Mouse (Mus musculus) liver, embryonic 11.5 days (tissue): ENCODE data around the gene Gzmc. TPM values are rescaled to one million over a fixed set of nuclear protein-coding genes. Genes with fewer than 3 reads are reported as not detected.
"Not testable (repeated sequence)": the region's sequence is repeated elsewhere in the genome, so short reads cannot be mapped to it uniquely, and the experiment has no call there.

Experiments
- ATAC-seq: fragments of 200-750 bp; cut with Nextera tagmentation; replicated peaks from 2 replicates; pipeline ENCODE4 v1.8.0; 2017; ENCODE audit warnings: moderate number of reproducible peaks, mild to moderate bottlenecking, moderate TSS enrichment, moderate library complexity; ENCODE audit not compliant: low FRiP score
- DNase-seq: peaks from one replicate; pipeline ENCODE4 v3.0.0-alpha.2; 2017; ENCODE audit warnings: low spot score
- H3K27ac ChIP-seq: fragments of 300-500 bp; sonication (generic); 2 replicates; pipeline ENCODE4 v1.5.1; 2014; ENCODE audit warnings: mild to moderate bottlenecking, low read depth, low read length, control low read depth
- H3K27me3 ChIP-seq: fragments of 300-500 bp; sonication (generic); replicated peaks from 2 replicates; pipeline ENCODE4 v1.6.1; 2014; ENCODE audit warnings: low read length, mixed read lengths; ENCODE audit not compliant: control insufficient read depth, insufficient read depth
- H3K36me3 ChIP-seq: fragments of 300-500 bp; sonication (generic); 2 replicates; pipeline ENCODE4 v1.6.1; 2014; ENCODE audit warnings: mild to moderate bottlenecking, low read length, moderate library complexity, mixed read lengths; ENCODE audit not compliant: control insufficient read depth, insufficient read depth
- H3K4me1 ChIP-seq: fragments of 300-500 bp; sonication (generic); replicated peaks from 2 replicates; pipeline ENCODE4 v1.6.1; 2014; ENCODE audit warnings: low read length, mixed read lengths; ENCODE audit not compliant: control insufficient read depth, insufficient read depth
- H3K4me2 ChIP-seq: fragments of 300-500 bp; sonication (generic); 2 replicates; pipeline ENCODE4 v1.6.1; 2014; ENCODE audit warnings: mild to moderate bottlenecking, control low read depth, moderate library complexity
- H3K4me3 ChIP-seq: fragments of 300-500 bp; sonication (generic); 2 replicates; pipeline ENCODE4 v1.5.1; 2014; ENCODE audit warnings: low read depth, low read length, control low read depth
- H3K9ac ChIP-seq: fragments of 300-500 bp; sonication (generic); 2 replicates; pipeline ENCODE4 v1.6.1; 2014; ENCODE audit warnings: low read depth, low read length, control low read depth
- H3K9me3 ChIP-seq: fragments of 300-500 bp; sonication (generic); 2 replicates; pipeline ENCODE4 v1.6.1; 2016; ENCODE audit warnings: low read length, inconsistent platforms, mixed read lengths; ENCODE audit not compliant: control insufficient read depth
- WGBS: fragments of 180-500 bp; shearing (Covaris S2); extraction: QIAGEN DNeasy Blood & Tissue Kit; methylation state at CpG from one replicate; pipeline ENCODE4 v1.1.7; 2014; 5-methylcytosine and 5-hydroxymethylcytosine counted together
- polyA plus RNA-seq: library from polyadenylated mRNA; unstranded; fragments of >200 nt; fragmentation: Nextera tagmentation; extraction: Ambion mirVana; gene quantifications from 2 replicates; pipeline ENCODE4 v1.2.1, GENCODE M21; 2014

Gene Gzmc
- polyA plus RNA-seq, 1 experiment from 2014 or later, result not detected

DNA sequence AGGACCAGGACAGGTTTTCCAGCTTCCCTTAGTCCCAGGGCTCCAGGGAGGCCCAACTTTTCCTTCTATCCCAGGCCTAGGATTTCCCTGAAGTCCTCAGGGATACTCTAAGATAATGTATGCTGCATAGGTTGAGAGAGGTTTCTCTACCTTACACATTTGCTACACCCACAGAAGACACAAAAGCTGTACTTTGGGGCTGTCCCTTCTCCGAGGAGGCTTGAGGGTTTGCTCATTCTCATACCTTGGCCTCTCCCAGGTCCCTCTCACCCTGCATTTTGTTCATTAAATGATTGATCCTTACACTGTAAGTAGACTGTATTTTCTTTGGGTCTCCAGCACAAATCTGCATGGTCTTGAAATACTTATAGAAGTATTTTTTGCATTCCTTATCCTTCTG lies 28.8 kb downstream of the Gzmc start:
- no peak for ATAC-seq

GRCm38 (mm10) chr14:56205021-56205420 lies 29.4 kb downstream of the Gzmc start:
- not testable (repeated sequence) for H3K36me3 ChIP-seq, H3K4me1 ChIP-seq, H3K27ac ChIP-seq, H3K9me3 ChIP-seq, H3K4me2 ChIP-seq, H3K9ac ChIP-seq, ATAC-seq, H3K27me3 ChIP-seq, H3K4me3 ChIP-seq
- WGBS, result 25% methylated on average over 5 of the region's 5 CpGs
- peak; percentile 39 for DNase-seq

More for the DNA sequence above, 28.8 kb downstream of the Gzmc start:
- no peak for DNase-seq
- Histone ChIP-seq H3K9ac (no peak overlapping the region), H3K4me2 (no peak overlapping the region), H3K4me3 (no peak overlapping the region), H3K4me1 (no peaks in the 10 kb centered on the region), H3K27ac (no peak overlapping the region), H3K9me3 (no peaks in the 10 kb centered on the region), H3K27me3 (no peaks in the 10 kb centered on the region), H3K36me3 (no peaks in the 10 kb centered on the region)
- 83% methylated on average over 1 of the region's 1 CpGs for WGBS

- ATAC-seq (no peak), DNase-seq (peak; percentile 41)
- no peaks in the 10 kb centered on the region for H3K36me3 ChIP-seq
- 13% methylated on average over 2 of the region's 2 CpGs for WGBS
- H3K4me1 ChIP-seq, result no peaks in the 10 kb centered on the region
- H3K4me2 ChIP-seq, result no peak overlapping the region
- no peak overlapping the region for H3K9ac ChIP-seq
- H3K27ac ChIP-seq, result no peak overlapping the region
- no peaks in the 10 kb centered on the region for H3K9me3 ChIP-seq
- H3K4me3 ChIP-seq, result no peak overlapping the region
- no peaks in the 10 kb centered on the region for H3K27me3 ChIP-seq
Observed at GRCm38 (mm10) chr14:56203975-56204374, 30.5 kb downstream of the Gzmc start.

DNA sequence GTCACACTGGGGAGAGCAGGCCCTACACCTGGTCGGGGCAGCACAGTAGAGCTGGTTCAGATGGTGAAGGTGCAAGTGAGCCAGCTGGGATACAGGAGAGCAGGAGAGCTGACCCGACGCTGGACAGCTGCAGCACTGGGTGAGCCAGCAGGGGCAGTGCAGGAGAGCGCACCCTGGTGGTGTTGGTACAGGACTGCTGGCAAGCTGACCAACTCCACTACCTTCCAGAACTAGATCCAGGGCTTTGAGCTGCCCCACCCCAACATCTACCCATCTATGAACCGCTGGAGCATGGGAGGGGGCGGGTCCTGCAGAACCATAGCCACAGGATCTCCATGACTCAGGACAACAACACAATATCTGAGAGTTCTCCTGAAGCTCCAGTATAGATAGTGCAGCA lies 47.5 kb downstream of the Gzmc start:
- no peaks in the 10 kb centered on the region for H3K36me3 ChIP-seq
- H3K4me2 ChIP-seq, result no peak overlapping the region
- no peaks in the 10 kb centered on the region for H3K4me1 ChIP-seq
- WGBS, result 48% methylated on average over 6 of the region's 6 CpGs
- no peak overlapping the region for H3K9ac ChIP-seq
- H3K27ac ChIP-seq, result no peak overlapping the region
- no peak for ATAC-seq
- no peaks in the 10 kb centered on the region for H3K27me3 ChIP-seq
- no peaks in the 10 kb centered on the region for H3K9me3 ChIP-seq
- H3K4me3 ChIP-seq, result no peak overlapping the region
- DNase-seq, result peak; percentile 20

- Histone ChIP-seq H3K4me1 (no peaks in the 10 kb centered on the region), H3K9ac (no peak overlapping the region), H3K36me3 (no peaks in the 10 kb centered on the region), H3K4me2 (no peak overlapping the region), H3K4me3 (no peak overlapping the region), H3K27me3 (no peaks in the 10 kb centered on the region), H3K27ac (no peak overlapping the region), H3K9me3 (no peaks in the 10 kb centered on the region)
- ATAC-seq (no peak), DNase-seq (peak; percentile 25)
- 59% methylated on average over 5 of the region's 5 CpGs for WGBS
Observed at GRCm38 (mm10) chr14:56186521-56186920, 47.9 kb downstream of the Gzmc start.

Other genes starting within 250 kb of the Gzmc start
- not detected in 2 replicates for gene Mcpt1, start 216.7 kb downstream of the Gzmc start, polyA plus RNA-seq
- gene Mcpt9, start 204.2 kb downstream of the Gzmc start, polyA plus RNA-seq, result not detected in 2 replicates
- gene Mcpt2, start 192.6 kb downstream of the Gzmc start, polyA plus RNA-seq, result not detected in 2 replicates
- not detected in 2 replicates for gene Mcpt4, start 172.3 kb downstream of the Gzmc start, polyA plus RNA-seq
- not detected in 2 replicates for gene Mcpt8, start 149.4 kb downstream of the Gzmc start, polyA plus RNA-seq
- 0.36 and 1.3 TPM in 2 replicates for gene Ctsg, start 132.1 kb downstream of the Gzmc start, polyA plus RNA-seq
- gene Gzme, start 114.0 kb downstream of the Gzmc start, polyA plus RNA-seq, result not detected in 2 replicates
- gene Gzmd, start 102.0 kb downstream of the Gzmc start, polyA plus RNA-seq, result not detected in 2 replicates
- gene Gzmg, start 75.1 kb downstream of the Gzmc start, polyA plus RNA-seq, result not detected in 2 replicates
- not detected in 2 replicates for gene Gzmn, start 60.1 kb downstream of the Gzmc start, polyA plus RNA-seq
- gene Gzmf, start 23.2 kb downstream of the Gzmc start, polyA plus RNA-seq, result not detected in 2 replicates
- 0.15 and 0.17 TPM in 2 replicates for gene Gzmb, start 27.6 kb upstream of the Gzmc start, polyA plus RNA-seq
- gene Atp12a, start 130.4 kb upstream of the Gzmc start, polyA plus RNA-seq, result 0.14 TPM in 1 of 2 replicates, not detected in the other
- gene Rnf17, start 167.9 kb upstream of the Gzmc start, polyA plus RNA-seq, result 7.5 and 7.9 TPM in 2 replicates